Mouse (Mus musculus): ENCODE measurements around the gene Mrps36.
"Not testable (repeated sequence)": the region's sequence is repeated elsewhere in the genome, so short reads cannot be mapped to it uniquely, and the experiment has no call there.

Mrps36 gene

DNA sequence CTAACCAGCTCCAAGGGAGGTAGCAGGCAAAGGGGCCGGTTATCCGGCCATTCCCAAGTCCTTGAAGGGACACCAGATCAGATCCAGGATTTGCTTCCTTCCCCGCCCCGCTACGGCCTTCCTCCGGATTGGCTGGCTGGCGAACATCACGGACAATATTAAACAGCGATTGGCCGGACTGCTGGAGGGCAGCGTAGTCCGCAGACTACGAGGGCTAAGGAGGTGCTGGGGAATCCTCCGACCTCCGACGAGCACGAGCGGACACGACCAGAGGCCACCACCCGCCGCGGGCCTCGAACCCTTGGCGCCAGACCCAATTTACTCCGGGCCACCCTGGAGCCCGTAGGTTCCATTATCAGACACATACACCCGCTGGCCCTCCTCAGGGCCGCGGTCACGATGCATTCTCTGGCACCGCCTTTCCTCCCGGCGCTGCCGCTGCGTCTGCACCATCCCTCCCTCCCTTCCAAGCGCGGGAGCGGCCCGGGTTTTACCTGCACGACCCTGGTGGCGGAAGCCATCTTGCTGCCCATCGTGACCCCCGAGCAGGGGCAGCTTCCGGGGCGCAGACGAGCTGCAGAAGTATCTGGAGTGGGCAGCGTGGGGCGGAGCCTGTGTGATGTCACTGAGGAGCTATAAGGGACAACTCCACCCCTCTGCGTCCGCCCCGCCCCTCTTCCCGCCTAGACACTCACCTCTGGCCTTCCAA, at the start of gene Mrps36:
Gene Mrps36, minus strand, starts transcription at position 624 of the 709 bp plus-strand sequence.
- DNase-seq = peak; percentile 91 to 97

GRCm38 (mm10) chr13:100789083-100789482, 44.6 kb upstream of the Mrps36 start:
- no peak for DNase-seq

DNA sequence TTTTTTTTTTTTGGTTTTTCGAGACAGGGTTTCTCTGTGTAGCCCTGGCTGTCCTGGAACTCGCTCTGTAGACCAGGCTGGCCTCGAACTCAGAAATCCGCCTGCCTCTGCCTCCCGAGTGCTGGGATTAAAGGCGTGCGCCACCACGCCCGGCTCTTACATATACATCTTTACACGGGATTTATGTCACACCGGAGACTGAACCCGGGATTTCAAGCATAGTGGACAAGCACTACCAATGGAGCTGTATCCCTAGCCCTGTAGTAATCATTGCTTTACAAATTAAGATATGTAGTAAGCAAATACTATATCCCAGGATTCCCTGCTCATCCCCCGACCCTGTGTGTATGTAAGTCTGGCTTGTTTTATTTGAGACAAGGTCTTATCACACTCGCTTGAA, 43.6 kb upstream of the Mrps36 start:
- DNase-seq = not testable (repeated sequence)

GRCm38 (mm10) chr13:100787316-100788010, 43.0 kb upstream of the Mrps36 start:
- no peak for DNase-seq

GRCm38 (mm10) chr13:100786414-100786867, 42.0 kb upstream of the Mrps36 start, which contains the start of gene Ccnb1:
Gene Ccnb1, minus strand, starts transcription at chr13:100786570.
- DNase-seq = peak; percentile 75 to 77

- no peak for DNase-seq
Observed at GRCm38 (mm10) chr13:100785806-100786413, 41.5 kb upstream of the Mrps36 start.

DNA sequence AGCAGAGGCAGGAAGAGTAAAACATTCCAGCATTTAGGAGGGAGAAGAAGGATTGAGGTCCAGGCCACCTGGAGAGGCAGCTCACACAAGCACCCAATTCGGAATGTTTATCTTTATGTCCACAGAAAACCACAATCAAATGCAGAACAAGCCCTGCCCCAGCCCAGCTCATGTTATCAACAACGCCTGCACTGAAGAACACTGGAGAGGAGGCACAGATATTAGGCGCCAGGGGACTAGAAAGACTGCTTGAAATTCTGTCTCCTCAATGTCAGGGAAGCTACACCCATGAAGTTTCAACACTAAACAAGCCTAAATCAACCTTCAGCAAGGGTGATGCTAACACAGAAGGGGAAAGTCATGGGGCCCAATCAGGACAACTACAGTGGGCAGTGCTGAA, 33.0 kb upstream of the Mrps36 start:
- DNase-seq = no peak

DNA sequence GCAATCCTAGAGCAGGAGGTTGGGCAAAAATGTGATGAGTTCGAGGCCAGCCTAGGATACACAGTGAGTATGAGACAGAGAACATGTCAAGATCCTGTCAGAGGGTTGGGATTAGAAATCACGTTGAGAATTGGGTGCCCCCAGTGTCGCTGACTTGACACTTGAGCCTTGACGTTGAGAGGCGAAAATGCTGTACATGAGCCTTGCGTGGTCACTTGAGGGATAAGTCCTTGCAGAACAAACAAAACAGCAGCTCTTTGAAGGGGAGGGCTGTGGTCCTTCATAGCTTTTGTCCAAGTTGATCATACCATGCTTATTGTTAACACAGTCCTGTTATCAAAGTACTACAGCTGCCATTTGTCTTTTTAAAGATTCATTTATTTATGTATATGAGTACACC, 32.3 kb upstream of the Mrps36 start:
- DNase-seq = no peak

- DNase-seq = no peak
Observed at GRCm38 (mm10) chr13:100776056-100776419, 31.6 kb upstream of the Mrps36 start.

- peak; percentile 63 to 78 for DNase-seq
Observed at GRCm38 (mm10) chr13:100775252-100776055, 31.0 kb upstream of the Mrps36 start, which contains the start of gene Cenph. Gene Cenph, minus strand, starts transcription at chr13:100775899.

DNA sequence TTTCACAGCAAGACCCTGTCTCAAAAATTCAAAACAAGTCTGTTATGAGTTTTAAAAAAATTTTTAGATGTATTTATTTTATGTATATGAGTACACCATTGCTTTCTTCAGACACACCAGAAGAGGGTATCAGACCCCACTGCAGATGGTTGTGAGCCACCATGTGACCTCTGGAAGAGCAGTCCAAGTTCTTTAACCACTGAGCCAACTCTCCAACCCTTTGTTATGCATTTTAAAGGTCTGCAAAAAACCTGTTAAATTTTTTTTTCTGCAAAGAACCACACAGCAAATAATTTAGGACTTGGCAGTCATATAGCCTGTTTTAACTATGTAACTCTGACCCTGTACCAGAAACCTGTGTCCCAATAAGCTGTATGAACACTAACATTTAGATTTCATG, 30.2 kb upstream of the Mrps36 start:
- no peak for DNase-seq

GRCm38 (mm10) chr13:100755329-100755728, 10.9 kb upstream of the Mrps36 start:
- DNase-seq = no peak

GRCm38 (mm10) chr13:100754186-100754585, 9.7 kb upstream of the Mrps36 start:
- DNase-seq = no peak

DNA sequence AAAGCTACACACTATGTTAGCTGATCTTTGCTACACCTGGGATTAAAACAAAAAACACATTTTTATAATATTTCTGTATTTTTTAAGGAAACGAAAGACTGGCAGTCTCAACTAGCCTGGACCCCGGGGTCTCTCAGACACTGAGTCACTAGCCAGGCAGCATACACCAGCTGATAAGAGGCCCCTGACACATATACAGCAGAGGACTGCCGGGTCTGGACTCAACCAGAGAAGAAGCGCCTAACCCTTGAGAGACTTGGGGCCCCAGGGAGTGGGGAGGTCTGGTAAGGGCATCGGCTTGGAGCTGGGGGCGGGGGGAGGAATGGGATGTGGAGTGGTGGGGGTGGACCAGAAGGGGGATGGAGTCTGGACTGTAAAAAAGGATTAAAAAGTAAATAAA, 8.6 kb upstream of the Mrps36 start:
- DNase-seq = no peak

- DNase-seq = no peak
Observed at GRCm38 (mm10) chr13:100752529-100752928, 8.1 kb upstream of the Mrps36 start.

- DNase-seq = no peak
Observed at GRCm38 (mm10) chr13:100751402-100751801, 6.9 kb upstream of the Mrps36 start.

- DNase-seq = no peak
Observed at GRCm38 (mm10) chr13:100750799-100751198, 6.3 kb upstream of the Mrps36 start.

DNA sequence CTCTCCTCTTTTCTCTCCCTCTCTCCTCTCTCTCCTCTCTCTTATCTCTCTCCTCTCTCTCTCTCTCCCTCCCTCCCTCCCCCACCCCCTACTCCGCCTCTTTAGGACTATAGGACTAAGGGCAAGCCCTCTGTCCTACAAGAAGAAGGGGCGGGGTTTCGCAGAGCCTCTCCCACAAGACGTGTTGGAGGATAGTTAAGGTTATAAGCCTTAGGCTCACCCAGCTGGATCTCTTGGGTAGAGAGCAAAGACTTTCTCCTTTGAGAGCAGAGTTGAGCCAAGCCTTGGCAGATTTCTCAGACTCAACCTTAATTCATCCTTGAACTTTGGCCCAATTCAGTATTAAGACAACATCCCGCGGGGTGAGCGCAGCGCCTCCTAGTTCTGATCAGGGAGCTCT, 4.2 kb upstream of the Mrps36 start:
- no peak for DNase-seq

- no peak for DNase-seq
Observed at GRCm38 (mm10) chr13:100746090-100746489, 1.6 kb upstream of the Mrps36 start.

DNA sequence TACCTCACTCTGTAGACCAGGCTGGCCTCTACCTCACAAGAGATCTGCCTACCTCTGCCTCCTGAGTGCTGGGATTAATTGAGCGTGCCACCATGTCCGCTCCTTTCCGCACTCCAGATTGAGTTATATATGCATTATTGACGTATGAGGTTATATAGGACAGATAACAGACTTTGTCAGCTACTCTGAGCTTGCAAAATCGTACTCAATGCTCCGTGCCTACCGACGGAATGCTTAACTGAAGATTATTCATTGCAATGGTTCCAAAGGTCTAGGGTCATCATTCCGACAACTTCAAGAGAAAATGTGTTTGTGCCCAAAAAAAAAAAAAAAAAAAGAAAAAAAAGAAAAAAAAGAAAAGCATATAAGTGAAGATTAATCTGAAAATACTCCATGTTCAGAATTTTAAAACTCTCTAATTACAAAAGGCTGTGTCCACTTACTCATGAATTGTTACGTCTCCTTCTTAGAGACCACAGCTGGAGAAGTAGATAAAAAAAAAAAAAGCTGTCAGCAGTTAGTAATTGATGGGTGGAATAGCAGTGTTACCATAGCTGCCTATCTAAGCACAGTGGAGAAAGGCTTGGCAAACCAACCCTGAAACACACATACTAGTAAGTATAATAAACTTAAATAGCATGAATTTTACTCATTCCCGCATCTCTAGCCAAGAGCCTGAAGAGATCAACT, 968 bp downstream of the Mrps36 start:
- no peak for DNase-seq

- no peak for DNase-seq
Observed at GRCm38 (mm10) chr13:100742831-100743230, 1.6 kb downstream of the Mrps36 start.

- DNase-seq = no peak
Observed at GRCm38 (mm10) chr13:100732756-100733155, 11.7 kb downstream of the Mrps36 start.
